Mouse (Mus musculus): Measurements from ENCODE around the gene Nr1i3. TPM values are rescaled to one million over a fixed set of nuclear protein-coding genes. Genes with fewer than 3 reads are reported as not detected.

Gene Nr1i3
- polyA plus RNA-seq, 1 experiment from 2014 or later, result 0.19 TPM

GRCm38 (mm10) chr1:171265971-171266744, 52.4 kb downstream of the Nr1i3 start:
- WGBS, result 42% methylated on average over 4 of the region's 4 CpGs
- Histone ChIP-seq H3K27me3 (ENCODE audit: control insufficient read depth, insufficient read depth, low read depth, low read length) (no peaks in the 10 kb centered on the region), H3K36me3 (ENCODE audit: control insufficient read depth, insufficient read depth, low read length) (no peaks in the 10 kb centered on the region), H3K9me3 (ENCODE audit: control insufficient read depth, low read length) (no peaks in the 10 kb centered on the region), H3K4me3 (ENCODE audit: low read length) (no peak overlapping the region), H3K4me1 (replicated peaks; ENCODE audit: control insufficient read depth, insufficient read depth, low read length) (peaks cover 22% of the 10 kb centered on the region), H3K9ac (ENCODE audit: low read length) (no peak overlapping the region), H3K27ac (ENCODE audit: low read length) (no peak overlapping the region), H3K4me2 (ENCODE audit: low read depth, low read length) (no peak overlapping the region)
- ATAC-seq (ENCODE audit: low read depth), result no peak

- no peak for ATAC-seq (ENCODE audit: low read depth)
- no peak overlapping the region for H3K4me2 ChIP-seq (ENCODE audit: low read depth, low read length)
- 70% methylated on average over 1 of the region's 1 CpGs for WGBS
Observed at GRCm38 (mm10) chr1:171268341-171268740, 54.6 kb downstream of the Nr1i3 start.

GRCm38 (mm10) chr1:171269848-171270572, 56.2 kb downstream of the Nr1i3 start, which contains the start of gene B4galt3:
TSS of gene B4galt3 (plus strand) at chr1:171270328.
- H3K36me3 ChIP-seq (ENCODE audit: control insufficient read depth, insufficient read depth, low read length), result peaks cover 21% of the 10 kb centered on the region
- peak; percentile 96 for ATAC-seq (ENCODE audit: low read depth)
- H3K9ac ChIP-seq (ENCODE audit: low read length), result peak within 1 kb of the TSS; percentile 81
- H3K4me1 ChIP-seq (replicated peaks; ENCODE audit: control insufficient read depth, insufficient read depth, low read length), result peaks cover 15% of the 10 kb centered on the region
- H3K4me3 ChIP-seq (ENCODE audit: low read length), result peak within 1 kb of the TSS; percentile 77
- peak within 1 kb of the TSS; percentile 80 for H3K27ac ChIP-seq (ENCODE audit: low read length)
- no peaks in the 10 kb centered on the region for H3K9me3 ChIP-seq (ENCODE audit: control insufficient read depth, low read length)
- WGBS, result 4% methylated on average over 36 of the region's 36 CpGs
- no peaks in the 10 kb centered on the region for H3K27me3 ChIP-seq (ENCODE audit: control insufficient read depth, insufficient read depth, low read depth, low read length)
- H3K4me2 ChIP-seq (ENCODE audit: low read depth, low read length), result peak within 1 kb of the TSS; percentile 73

More at GRCm38 (mm10) chr1:171268341-171268740, 54.6 kb downstream of the Nr1i3 start:
- Histone ChIP-seq H3K9me3 (ENCODE audit: control insufficient read depth, low read length) (no peaks in the 10 kb centered on the region), H3K4me1 (replicated peaks; ENCODE audit: control insufficient read depth, insufficient read depth, low read length) (peaks cover 19% of the 10 kb centered on the region), H3K4me3 (ENCODE audit: low read length) (no peak overlapping the region), H3K27ac (ENCODE audit: low read length) (no peak overlapping the region), H3K36me3 (ENCODE audit: control insufficient read depth, insufficient read depth, low read length) (peaks cover 6% of the 10 kb centered on the region; the same call in 1 of the 2 replicates), H3K27me3 (ENCODE audit: control insufficient read depth, insufficient read depth, low read depth, low read length) (no peaks in the 10 kb centered on the region), H3K9ac (ENCODE audit: low read length) (no peak overlapping the region)

Other genes starting within 250 kb of the Nr1i3 start
- gene Fcgr2b, start 237.4 kb upstream of the Nr1i3 start, polyA plus RNA-seq (2015; fragmentation: Nextera tagmentation; extraction: Ambion mirVana), result 3.0 and 4.2 TPM in 2 replicates
- 0.39 and 0.84 TPM in 2 replicates for gene Fcgr4, start 195.1 kb upstream of the Nr1i3 start, polyA plus RNA-seq (2015; fragmentation: Nextera tagmentation; extraction: Ambion mirVana)
- gene Fcgr3, start 149.0 kb upstream of the Nr1i3 start, polyA plus RNA-seq (2015; fragmentation: Nextera tagmentation; extraction: Ambion mirVana), result 12.7 and 19.3 TPM in 2 replicates
- gene Cfap126, start 100.1 kb upstream of the Nr1i3 start, polyA plus RNA-seq (2015; fragmentation: Nextera tagmentation; extraction: Ambion mirVana), result 15.7 and 20.4 TPM in 2 replicates
- 263 and 285 TPM in 2 replicates for gene Sdhc, start 63.4 kb upstream of the Nr1i3 start, polyA plus RNA-seq (2015; fragmentation: Nextera tagmentation; extraction: Ambion mirVana)
- gene Mpz, start 63.3 kb upstream of the Nr1i3 start, polyA plus RNA-seq (2015; fragmentation: Nextera tagmentation; extraction: Ambion mirVana), result 0.78 and 1.3 TPM in 2 replicates
- gene Pcp4l1, start 17.7 kb upstream of the Nr1i3 start, polyA plus RNA-seq (2015; fragmentation: Nextera tagmentation; extraction: Ambion mirVana), result 6.6 and 7.2 TPM in 2 replicates
- gene Tomm40l, start 8.5 kb downstream of the Nr1i3 start, polyA plus RNA-seq (2015; fragmentation: Nextera tagmentation; extraction: Ambion mirVana), result 32.0 and 33.3 TPM in 2 replicates
- 13.3 and 111 TPM in 2 replicates for gene Apoa2, start 11.1 kb downstream of the Nr1i3 start, polyA plus RNA-seq (2015; fragmentation: Nextera tagmentation; extraction: Ambion mirVana)
- 52.8 and 59.4 TPM in 2 replicates for gene Fcer1g, start 20.4 kb downstream of the Nr1i3 start, polyA plus RNA-seq (2015; fragmentation: Nextera tagmentation; extraction: Ambion mirVana)
- 8.4 and 9.2 TPM in 2 replicates for gene Adamts4, start 36.5 kb downstream of the Nr1i3 start, polyA plus RNA-seq (2015; fragmentation: Nextera tagmentation; extraction: Ambion mirVana)
- gene Ndufs2, start 37.4 kb downstream of the Nr1i3 start, polyA plus RNA-seq (2015; fragmentation: Nextera tagmentation; extraction: Ambion mirVana), result 227 and 230 TPM in 2 replicates
- 92.6 and 98.6 TPM in 2 replicates for gene B4galt3, start 56.4 kb downstream of the Nr1i3 start, polyA plus RNA-seq (2015; fragmentation: Nextera tagmentation; extraction: Ambion mirVana)
- 53.9 and 56.8 TPM in 2 replicates for gene Ppox, start 67.2 kb downstream of the Nr1i3 start, polyA plus RNA-seq (2015; fragmentation: Nextera tagmentation; extraction: Ambion mirVana)
- gene Usp21, start 74.0 kb downstream of the Nr1i3 start, polyA plus RNA-seq (2015; fragmentation: Nextera tagmentation; extraction: Ambion mirVana), result 69.8 and 76.0 TPM in 2 replicates
- gene Ufc1, start 81.1 kb downstream of the Nr1i3 start, polyA plus RNA-seq (2015; fragmentation: Nextera tagmentation; extraction: Ambion mirVana), result 109 and 111 TPM in 2 replicates
- 52.0 and 52.1 TPM in 2 replicates for gene Dedd, start 115.2 kb downstream of the Nr1i3 start, polyA plus RNA-seq (2015; fragmentation: Nextera tagmentation; extraction: Ambion mirVana)
- gene Nit1, start 131.7 kb downstream of the Nr1i3 start, polyA plus RNA-seq (2015; fragmentation: Nextera tagmentation; extraction: Ambion mirVana), result 43.5 and 44.9 TPM in 2 replicates
- gene Pfdn2, start 131.7 kb downstream of the Nr1i3 start, polyA plus RNA-seq (2015; fragmentation: Nextera tagmentation; extraction: Ambion mirVana), result 86.4 and 99.8 TPM in 2 replicates
- 3.8 and 4.4 TPM in 2 replicates for gene Klhdc9, start 146.8 kb downstream of the Nr1i3 start, polyA plus RNA-seq (2015; fragmentation: Nextera tagmentation; extraction: Ambion mirVana)
- 7.4 and 9.4 TPM in 2 replicates for gene Nectin4, start 156.1 kb downstream of the Nr1i3 start, polyA plus RNA-seq (2015; fragmentation: Nextera tagmentation; extraction: Ambion mirVana)
- 2.6 and 3.2 TPM in 2 replicates for gene Arhgap30, start 175.0 kb downstream of the Nr1i3 start, polyA plus RNA-seq (2015; fragmentation: Nextera tagmentation; extraction: Ambion mirVana)
- 73.6 and 81.7 TPM in 2 replicates for gene Usf1, start 197.3 kb downstream of the Nr1i3 start, polyA plus RNA-seq (2015; fragmentation: Nextera tagmentation; extraction: Ambion mirVana)
- gene Tstd1, start 204.9 kb downstream of the Nr1i3 start, polyA plus RNA-seq (2015; fragmentation: Nextera tagmentation; extraction: Ambion mirVana), result 5.9 and 8.4 TPM in 2 replicates
- gene F11r, start 223.6 kb downstream of the Nr1i3 start, polyA plus RNA-seq (2015; fragmentation: Nextera tagmentation; extraction: Ambion mirVana), result 134 and 145 TPM in 2 replicates

Data from lung, embryonic 16.5 days (tissue).